Mouse (Mus musculus): Measurements from ENCODE around the gene Elovl7.

The Elovl7 gene

DNA sequence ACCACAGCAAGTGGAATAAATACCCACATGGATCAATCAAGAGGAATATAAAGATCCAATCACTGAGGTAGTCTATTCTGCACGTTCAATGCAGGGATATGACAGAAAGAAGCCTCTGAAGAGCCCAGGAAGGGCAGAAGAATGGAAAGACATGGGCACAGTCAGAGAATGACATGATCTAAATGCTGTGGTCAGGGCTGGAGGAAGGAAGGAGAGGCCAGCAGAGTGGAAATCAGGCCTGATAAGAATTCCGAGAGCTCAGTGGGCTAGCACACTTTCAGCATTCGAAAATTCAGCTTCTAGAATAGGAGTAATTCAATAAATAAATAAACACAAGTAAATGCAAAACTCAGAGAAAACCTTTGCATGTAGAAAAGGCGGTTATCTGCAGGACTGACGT lies 27.5 kb downstream of the Elovl7 start:
- no peak for DNase-seq (ENCODE audit: low read depth, low spot score)

DNA sequence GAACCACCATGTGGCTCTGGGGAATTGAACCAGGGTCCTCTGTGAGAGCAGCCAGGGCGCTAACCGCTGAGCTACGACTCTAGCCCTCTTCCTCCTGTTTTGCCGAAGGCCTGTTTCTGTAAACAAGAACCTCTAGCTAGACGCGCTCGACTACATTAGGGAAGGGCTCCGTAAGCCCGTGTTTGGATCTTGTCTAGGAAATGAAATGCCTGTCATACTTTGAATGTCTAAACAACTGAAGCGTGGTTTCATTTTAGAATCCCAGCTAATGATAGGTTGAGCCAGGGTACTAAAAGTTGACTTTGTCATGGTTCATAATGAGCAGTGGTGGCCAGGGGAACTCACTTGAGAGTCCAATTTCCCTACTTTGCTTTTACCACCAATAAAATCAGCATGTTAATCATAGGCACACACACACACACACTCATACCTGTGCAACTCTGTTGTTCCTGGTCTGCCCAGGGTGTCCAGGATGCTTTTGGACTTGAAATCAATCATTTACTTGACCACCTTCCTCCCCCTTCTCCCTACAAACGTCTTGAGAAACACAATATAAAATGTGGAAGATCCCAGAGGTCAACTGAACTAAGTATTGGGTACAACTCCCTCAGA lies 31.0 kb downstream of the Elovl7 start:
- DNase-seq (ENCODE audit: low read depth, low spot score): no peak

DNA sequence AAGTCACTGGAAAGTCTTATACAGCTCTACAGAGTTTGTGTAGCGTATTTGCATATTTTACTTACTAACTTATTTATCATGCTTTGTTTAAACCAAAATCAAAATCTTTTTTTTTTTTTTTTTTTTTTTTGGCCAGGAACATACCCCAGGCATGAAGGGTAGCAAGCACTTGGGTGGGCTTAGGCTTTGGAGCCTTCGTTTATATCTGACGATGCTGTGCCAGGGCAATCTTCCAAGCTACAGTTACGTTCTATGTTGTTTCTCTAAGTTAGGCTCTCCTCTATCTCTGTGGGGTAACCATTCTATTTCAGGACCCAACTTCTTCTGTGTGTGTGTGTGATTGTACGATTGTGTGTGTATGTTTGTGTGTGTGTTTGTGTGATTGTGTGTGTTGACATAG lies 36.9 kb downstream of the Elovl7 start:
- DNase-seq (ENCODE audit: low read depth, low spot score): no peak

DNA sequence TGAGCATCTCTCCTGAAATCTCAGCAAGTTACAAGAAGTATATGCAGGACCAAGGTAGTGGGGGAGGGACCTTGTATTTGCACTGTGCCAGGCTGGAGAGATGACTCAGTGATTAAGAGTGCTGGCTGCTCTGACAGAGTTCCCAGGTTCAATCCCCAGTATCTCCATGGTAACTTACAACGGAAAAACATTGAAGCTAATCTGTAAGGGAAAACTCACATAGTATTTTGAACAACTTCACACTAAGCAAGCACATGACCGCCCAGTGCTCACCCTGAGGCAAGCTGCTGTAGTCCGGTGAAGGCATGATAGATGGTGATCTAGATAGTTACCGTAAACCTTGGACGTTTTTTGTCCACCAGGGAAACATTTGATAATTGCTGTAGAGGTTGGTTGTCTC lies 39.8 kb downstream of the Elovl7 start:
- no peak for DNase-seq (ENCODE audit: low read depth, low spot score)

DNA sequence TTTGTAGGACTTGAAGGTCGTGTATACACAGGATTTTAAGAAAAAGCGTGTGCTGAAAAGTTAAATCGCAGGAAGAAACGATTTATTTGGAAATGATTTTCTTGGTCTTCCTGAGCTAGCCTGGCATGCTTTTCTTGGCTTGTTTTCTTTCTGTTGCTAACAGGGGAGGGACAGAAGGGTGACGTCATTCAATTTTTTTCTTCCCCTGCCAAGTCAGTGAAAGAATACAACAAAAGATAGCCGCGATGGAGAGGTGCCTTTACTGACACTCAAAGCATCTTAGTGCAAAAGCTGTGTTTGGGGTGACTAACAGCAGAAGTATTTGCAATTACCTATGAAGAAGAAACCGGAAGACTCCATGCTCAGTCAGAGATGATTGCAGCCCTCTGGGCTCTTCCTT lies 48.8 kb downstream of the Elovl7 start:
- DNase-seq (ENCODE audit: low read depth, low spot score): no peak

DNA sequence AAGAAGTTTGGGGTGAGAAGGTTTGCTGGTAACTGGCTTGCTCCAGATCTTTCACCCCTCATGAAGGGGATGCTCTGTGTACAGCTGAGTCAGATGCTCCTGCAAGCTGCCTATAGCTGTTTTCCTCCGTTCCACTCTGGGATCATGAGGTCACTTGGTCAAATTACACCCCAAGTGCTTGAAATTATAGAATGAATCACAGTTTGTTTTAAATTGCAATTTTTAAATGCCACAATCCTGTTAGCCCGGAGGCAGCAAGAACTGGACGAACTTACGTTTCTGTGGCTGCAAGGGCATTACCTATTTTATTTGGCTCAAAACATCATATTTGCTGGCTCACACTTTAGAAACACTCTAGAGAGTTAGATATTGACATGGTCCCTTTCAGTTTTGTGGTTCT lies 51.2 kb downstream of the Elovl7 start:
- DNase-seq (ENCODE audit: low read depth, low spot score): no peak

DNA sequence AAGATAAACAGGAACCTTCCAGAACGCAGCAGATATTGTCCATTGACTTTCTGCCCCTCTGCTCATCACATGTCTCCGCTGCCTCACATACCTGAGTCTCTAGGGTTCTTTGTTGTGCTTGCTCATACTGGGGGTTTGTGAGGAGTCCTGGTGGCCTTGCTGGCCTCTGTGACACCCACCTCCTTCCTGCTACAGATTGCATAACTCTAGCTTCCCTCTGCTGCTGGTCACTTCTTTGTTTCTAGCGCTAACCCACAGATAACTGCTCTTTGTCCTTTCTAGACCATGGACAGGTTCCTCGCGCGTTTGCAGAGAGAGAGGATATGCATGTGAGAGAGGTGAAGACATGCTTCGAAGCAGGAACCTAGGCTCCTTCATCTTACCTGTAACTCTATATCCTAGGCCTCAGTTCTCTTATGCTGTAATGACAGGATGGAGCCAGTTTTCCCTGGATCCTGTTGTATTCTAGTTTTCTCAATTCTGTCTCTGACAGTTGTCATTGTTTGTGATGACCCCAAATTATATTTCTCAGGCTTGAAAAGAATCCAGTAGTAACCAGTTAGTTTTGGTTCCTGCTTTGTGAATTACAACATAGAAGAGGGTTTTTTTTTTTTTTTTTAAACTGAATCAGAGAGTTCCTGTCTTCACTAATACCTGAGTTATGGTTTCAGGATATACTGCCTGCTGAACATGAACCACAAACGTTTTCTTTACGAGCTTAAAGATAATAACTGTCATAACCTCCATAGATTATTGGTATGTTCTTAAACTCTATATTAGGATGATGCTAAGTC lies 53.8 kb downstream of the Elovl7 start:
- no peak for DNase-seq (ENCODE audit: low read depth, low spot score)

DNA sequence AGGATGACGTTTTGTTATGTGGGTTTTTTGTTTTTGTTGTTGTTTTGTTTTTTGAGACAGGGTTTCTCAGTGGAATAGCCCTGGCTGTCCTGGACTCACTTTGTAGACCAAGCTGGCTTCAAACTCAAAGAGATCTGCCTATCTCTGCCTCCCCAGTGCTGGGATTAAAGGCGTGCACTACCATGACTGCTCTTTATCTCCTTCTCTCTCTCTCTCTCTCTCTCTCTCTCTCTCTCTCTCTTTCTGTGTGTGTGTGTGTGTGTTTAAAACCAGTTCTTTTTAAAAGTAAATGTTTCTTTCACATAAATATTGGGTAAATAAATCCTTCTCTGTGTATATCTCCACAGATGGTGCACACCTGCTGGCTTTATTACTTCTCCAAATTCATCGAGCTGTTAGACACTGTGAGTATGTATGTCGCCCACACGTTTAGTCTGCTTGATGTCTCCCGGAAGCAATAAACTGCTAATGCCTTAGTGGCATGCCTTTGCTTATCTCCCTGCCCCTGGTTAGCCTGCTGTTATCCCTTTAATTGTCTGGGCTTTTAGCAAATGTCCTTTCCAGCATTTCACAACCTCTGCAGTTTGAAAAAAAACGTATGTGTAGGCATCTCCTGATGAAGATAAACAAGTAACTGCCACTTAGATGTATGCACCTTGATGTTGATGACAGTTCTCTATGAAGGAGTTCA lies 57.4 kb downstream of the Elovl7 start:
- DNase-seq (ENCODE audit: low read depth, low spot score): no peak

DNA sequence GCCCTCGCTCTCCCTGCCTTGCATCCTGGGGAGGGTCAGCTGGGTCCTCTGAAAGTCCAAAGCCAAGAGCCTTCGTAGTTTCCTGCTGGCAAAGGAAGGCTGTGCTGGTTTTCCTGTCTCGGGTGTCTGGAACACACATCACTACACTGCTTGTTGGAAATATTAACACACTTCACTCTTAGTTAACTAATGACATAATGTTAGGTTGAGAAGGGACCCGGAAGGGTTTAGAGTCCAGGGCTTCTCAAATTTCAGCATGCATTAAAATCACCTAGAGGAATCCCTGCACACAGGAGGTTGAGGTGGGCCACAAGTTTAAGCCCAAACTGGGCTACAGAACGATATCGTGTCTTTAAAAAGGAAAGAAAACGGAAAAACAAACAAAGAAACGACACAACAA lies 58.1 kb downstream of the Elovl7 start:
- DNase-seq (ENCODE audit: low read depth, low spot score): no peak

DNA sequence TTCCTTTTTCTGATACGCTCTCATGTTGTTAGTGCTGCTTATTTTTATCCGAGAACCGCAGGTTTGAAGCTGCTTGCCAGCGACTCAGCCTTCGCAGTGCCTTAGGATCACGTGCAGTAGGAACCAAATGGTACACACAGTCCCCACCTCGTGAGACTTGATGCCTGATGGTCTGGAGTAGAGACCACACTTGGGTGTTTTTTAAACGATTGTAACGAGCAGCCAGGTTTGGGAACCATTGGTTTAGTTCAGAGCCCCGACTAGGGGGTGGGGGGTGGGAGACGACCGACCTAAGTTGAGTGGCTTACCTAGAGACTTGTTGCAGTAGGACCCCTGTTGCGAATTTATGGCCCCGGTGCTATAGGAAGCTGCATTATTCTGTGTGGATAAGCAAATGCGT lies 58.8 kb downstream of the Elovl7 start:
- no peak for DNase-seq (ENCODE audit: low read depth, low spot score)

DNA sequence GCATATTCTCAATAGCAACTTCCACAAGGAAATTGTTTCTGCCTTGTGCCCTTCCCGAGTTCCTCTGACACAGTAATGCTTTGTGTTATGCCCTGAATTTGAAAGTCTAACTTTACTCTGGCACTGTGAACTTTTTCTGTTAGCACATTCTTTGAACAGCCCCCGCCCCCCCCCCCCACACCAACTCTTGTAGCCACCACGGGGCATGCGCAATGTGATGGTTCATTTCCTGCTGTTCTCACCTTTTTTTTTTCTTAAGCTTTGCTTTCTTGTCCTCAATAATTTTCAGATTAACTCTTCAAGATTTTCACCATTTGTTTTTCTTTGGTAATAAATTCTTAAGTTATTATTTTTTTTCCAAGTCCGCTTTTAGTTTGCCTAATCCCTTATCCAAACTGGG lies 59.3 kb downstream of the Elovl7 start:
- DNase-seq (ENCODE audit: low read depth, low spot score): no peak

DNA sequence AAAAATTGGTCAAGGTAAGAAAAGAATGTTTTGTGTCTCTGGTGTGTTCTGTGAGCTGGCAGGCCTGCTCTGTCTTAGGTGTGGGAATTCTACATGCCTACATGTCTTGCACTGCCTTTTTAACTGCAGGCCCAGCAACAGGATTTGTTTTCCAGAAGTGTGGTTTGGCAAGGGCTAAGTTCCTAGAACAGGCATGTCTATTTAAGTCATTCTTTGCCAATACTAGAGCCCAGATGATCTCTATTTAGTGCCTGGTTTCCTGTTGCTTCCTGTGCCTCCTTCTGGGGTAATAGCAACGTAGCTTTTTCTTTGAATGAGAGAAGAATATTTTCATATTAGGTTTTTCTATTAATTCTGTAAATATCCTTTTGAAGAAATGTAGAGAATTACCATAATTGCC lies 62.4 kb downstream of the Elovl7 start:
- DNase-seq (ENCODE audit: low read depth, low spot score): no peak

DNA sequence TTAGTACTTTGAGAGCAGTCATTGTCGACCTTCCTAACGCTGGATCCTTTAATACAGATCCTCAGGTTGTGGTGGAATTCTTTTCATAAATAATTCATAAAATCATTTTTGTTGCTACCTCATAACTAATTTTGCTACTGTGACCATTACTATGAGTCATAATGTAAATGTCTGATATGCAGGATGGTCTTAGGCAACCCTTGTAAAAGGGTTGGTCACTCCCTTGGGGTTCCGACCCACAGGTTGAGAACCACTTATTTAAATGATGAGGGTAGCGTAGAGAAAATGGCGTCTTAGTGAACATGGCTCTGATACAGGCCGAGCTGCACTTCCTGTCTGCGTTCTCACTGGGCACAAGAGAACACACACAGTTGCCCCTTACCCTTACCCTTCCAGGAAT lies 63.1 kb downstream of the Elovl7 start:
- no peak for DNase-seq (ENCODE audit: low read depth, low spot score)

DNA sequence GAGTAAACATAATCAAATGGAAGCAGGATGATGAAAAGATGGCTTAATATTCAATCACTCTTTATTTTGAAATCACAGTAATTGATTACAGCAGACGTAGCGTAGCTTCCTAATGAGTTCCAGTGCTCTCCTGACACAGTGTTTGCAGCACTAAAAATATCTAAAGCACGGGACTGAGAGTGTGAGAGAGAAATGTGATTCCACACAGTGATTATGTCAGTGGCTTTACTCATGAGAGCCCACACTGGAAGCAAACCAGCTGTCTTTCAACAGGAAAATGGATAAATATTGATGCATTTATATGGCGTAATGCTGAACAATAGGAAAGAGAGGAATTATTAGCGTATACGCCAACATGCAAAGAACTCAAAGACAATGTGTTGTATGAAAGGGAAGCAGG lies 64.4 kb downstream of the Elovl7 start:
- DNase-seq (ENCODE audit: low read depth, low spot score): no peak

DNA sequence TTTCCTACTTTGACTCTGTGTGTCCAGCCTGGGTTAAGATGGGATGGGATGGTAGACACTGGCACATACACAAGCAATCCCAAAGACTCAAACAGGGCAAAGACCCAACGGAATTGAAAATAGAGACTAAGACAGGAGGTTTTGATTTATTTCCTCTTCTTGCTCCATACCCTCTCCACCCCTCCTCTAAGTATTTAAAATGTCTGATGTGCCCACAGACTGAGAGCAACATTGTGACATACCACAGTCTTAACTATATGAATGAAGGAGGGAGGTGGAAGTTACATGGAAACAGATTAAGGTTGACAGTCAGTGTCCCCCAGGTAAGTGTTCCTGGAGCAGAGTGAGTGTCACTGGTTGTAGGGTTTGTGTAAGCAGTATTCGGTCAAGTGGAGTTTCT lies 70.1 kb downstream of the Elovl7 start:
- DNase-seq (ENCODE audit: low read depth, low spot score): no peak

DNA sequence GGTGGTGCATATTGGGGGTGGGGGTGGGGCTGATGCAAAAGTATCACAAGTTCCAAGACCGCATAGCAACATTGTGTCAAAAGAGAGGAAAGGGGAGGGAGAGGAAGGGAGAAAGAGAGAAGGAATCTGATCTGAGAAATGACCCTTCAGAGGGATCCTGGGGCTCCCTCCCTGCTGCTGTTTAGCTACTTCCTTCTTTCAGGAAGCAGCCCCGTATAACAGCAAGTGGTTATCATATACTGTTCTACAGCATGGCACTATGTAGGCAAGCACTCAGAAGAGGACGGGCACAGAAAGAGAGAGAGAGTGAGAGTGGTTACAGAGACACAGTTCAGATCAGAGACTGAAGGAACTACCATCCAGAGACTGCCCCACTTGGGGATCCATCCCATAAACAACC lies 73.7 kb downstream of the Elovl7 start:
- no peak for DNase-seq (ENCODE audit: low read depth, low spot score)

DNA sequence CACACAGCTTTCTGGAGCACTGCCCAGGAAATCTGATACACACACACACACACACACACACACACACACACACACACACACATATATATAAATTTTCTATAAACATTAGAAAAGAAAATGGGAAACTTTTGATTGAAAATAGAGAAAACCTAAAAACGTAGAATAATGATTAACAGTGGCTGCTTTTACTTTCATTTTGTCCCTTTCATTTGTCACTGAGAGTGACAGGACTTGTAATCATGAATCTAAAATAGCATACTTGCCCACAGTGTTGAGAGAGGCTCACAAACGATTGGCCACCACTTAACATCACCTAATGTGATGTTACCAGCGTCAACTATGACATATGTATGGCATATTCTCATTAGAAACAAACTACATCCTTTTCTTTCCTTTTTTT lies 75.2 kb downstream of the Elovl7 start:
- no peak for DNase-seq (ENCODE audit: low read depth, low spot score)

DNA sequence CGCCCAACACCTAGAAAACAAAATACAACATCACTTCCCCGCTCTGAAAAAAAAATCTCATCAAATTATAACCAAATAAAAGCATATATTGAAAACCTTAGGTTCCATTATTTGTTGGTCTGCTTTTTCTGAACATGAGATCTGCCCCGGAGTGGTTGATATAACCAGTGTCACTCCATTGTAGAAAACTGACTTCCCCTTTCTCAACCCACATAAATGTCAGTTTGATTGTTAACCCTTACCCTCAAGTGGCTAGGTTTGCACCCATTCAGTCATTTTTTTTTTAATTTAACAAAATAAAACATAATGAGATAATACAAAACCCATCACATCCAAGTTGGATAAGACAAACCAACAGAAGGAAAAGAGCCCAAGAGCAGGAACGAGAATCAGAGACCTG lies 76.1 kb downstream of the Elovl7 start:
- no peak for DNase-seq (ENCODE audit: low read depth, low spot score)

DNA sequence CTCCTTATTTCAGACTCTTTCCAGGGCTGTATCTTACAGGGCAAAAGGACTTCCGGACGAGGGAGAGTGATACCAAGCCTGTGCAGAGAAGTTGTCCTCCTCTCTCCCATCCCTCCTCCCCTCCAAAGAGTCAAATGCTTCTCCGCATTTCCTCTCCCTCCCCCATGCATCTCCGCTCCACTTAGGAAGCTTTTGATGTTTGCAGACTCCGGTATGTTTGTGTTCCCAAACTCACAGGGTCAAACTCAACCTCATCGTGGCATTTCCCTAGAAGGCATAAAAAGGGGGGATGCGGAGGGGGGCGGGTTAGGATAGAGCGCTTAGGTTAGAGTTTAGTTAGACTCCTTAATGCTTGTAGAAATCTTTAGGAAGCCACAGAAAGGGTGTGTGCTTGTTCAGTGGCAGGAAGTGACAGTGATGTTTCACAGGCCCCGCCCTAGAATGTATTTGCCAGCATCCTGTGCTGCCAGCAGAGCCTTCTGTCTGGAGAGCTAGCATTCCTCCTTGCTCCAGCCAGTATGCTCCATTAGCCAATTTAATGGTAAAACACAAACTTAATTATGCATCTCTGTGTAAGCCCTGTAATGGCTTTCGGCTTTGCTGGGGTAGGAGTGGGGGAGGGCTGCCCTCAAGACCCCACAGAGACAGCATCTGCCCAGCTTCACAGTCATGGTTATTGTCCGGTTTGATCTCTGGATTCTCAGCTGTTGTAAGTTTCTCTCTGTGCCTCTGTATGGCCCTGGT lies 83.3 kb downstream of the Elovl7 start:
- peak; percentile 77 for DNase-seq (ENCODE audit: low read depth, low spot score)

DNA sequence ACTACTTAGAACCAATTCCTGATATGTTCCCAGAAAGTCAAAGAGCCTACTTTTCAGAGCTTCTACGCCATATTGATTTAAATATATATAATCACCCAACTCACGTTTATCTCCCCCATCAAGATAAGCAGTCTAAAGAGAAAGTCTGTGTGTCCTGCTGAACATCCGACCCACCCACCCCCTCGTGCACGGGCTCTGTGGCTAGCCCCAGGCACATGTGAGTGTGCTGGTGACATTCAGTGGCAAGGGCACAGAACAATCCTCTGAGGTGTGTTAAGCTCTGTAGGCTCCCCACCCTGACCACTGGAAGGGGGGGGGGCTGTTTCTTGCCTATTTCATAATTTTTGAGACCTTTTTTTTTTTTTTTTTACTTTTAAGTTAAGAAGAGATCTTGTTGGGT lies 84.0 kb downstream of the Elovl7 start:
- no peak for DNase-seq (ENCODE audit: low read depth, low spot score)

DNA sequence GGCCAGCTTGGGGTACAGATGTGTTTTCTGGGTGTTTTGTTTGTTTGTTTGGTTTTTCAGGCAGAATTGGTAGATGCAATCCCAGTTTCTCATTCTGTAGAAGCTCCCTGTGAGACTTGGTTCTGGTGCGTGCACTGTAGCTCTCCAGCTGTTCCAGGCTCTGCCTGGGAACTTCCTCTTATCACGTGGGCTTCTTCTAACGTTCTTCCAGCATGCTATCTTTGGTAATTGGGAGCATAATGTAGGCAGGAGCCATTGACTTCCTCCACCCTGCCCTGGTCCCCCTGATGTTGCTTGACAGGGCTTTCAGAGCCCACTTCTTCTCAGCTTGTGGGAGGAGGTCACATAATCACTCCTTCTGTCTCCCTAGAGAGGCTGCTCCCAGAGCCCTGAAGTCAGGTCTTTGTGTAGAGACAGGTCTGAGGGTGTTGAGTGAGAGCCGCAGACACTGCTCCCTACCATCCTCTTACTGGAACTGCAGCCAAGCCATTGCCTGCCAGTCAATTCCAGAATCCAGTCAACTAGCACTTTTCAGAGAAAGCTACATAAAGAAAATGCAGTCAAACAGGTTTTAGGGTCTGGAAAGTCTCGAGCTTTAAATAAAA lies 86.2 kb downstream of the Elovl7 start:
- peak; percentile 67 for DNase-seq (ENCODE audit: low read depth, low spot score)

DNA sequence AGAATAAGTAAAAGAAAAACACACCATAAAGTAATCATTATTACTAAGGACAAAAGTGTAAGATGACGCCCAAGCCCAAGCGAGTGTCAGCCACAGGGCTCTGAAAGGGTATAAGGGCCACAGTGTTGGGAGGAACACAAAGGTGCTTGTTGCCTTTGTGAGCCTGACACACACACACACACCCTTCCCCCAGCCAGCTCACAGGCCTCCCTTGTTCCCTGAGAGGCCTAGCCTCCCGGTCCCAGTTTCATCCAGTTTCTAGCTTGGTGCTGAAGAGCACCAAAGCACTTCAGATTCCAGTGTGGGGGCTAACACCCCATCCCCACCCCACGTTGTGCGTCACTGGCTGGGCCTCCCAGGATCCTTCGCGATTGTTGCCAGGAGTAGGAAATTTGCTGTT lies 87.2 kb downstream of the Elovl7 start:
- peak; percentile 69 for DNase-seq (ENCODE audit: low read depth, low spot score)
